ENCODE assay signal across 31 mouse cellular contexts in the genomic region with DNA sequence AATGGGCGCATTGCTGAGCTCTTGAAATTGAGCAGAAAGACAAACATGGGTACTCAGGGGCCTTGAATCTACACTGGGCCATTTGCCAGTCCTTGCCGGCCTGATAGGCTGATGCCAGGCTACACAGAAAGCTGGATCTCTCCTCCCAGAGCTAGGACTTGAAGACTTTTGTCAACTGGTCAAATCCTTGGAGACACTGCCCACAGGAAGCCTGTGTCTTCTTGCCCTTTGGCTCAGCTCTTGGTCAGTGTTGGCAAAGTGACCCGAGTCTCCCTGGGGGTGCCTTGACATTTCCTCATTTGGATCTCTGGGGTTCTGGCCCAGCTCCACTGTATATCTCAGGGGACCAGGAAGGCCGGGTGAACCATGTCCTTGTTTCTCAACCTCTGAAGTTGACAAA. TPM values are rescaled to one million over a fixed set of nuclear protein-coding genes. Genes with fewer than 3 reads are reported as not detected.
DNase-seq lines count a peak whose midpoint lies in the region; ATAC-seq lines count a peak whose summit lies in the region.
"Had no signal": no experiment of that assay in that cellular context is flagged by ENCODE, and none has a peak within 500 bp of the region (broad histone marks: within the 10 kb centered on the region; RNA-seq: fewer than 3 reads in every experiment).

No protein-coding gene starts in this region.

- intact Hi-C loops in left cerebral cortex, postnatal 4 days (cut with DNase I) = no loop called here

- no peak for ATAC-seq in forebrain, embryonic 13.5 days
- ATAC-seq: activated CD4-positive, CD25-positive, alpha-beta regulatory T cell, adult 4 months; CD4-positive, CD25-positive, alpha-beta regulatory T cell, adult 4 months; forebrain, embryonic 15.5 days; hindbrain, embryonic 16.5 days; intestine, postnatal 0 days; liver, postnatal 0 days; midbrain, embryonic 13.5 days had no signal

- 84% methylated on average over 4 of the region's 4 CpGs for WGBS in forebrain, embryonic 13.5 days

- peak; percentile 39 to 41 for DNase-seq in cerebellum, postnatal 10 days
- DNase-seq in cerebellum, adult 9-10 months = no peak
- peak; percentile 11 for DNase-seq in left cerebral cortex, postnatal 4 days
- no peak for DNase-seq in left cerebral cortex, adult 8-10 months (ENCODE audit: low spot score in 2 of 2)
- peak; percentile 77 for DNase-seq in adrenal gland, adult 2 months
- peak; percentile 35 for DNase-seq in lung, postnatal 10 days
- no peak for DNase-seq in layer of hippocampus, adult 11-12 months (ENCODE audit: low spot score)
- DNase-seq: cerebellum, adult 8-10 months; kidney, postnatal 10 days; liver, postnatal 0 days; thymus, adult 18-20 months had no signal

- no peak overlapping the region for H3K4me2 ChIP-seq in forebrain, embryonic 13.5 days
- H3K4me2 ChIP-seq: embryonic facial prominence, embryonic 13.5 days; forebrain, embryonic 15.5 days; heart, embryonic 12.5 days; midbrain, embryonic 13.5 days; neural tube, embryonic 13.5 days; stomach, embryonic 15.5 days had no signal

- H3K4me1 ChIP-seq in forebrain, embryonic 13.5 days = no peaks in the 10 kb centered on the region
- H3K4me1 ChIP-seq: embryonic facial prominence, embryonic 13.5 days; forebrain, embryonic 15.5 days; heart, embryonic 12.5 days; midbrain, embryonic 13.5 days; neural tube, embryonic 13.5 days; stomach, embryonic 15.5 days had no signal

- H3K4me3 ChIP-seq in forebrain, embryonic 13.5 days = no peak overlapping the region
- H3K4me3 ChIP-seq: embryonic facial prominence, embryonic 13.5 days; forebrain, embryonic 15.5 days; heart, embryonic 12.5 days; limb, embryonic 10.5 days; midbrain, embryonic 13.5 days; neural tube, embryonic 13.5 days; stomach, embryonic 15.5 days had no signal

- H3K36me3 ChIP-seq in forebrain, embryonic 13.5 days (ENCODE audit: poor library complexity, severe bottlenecking) = no peaks in the 10 kb centered on the region
- H3K36me3 ChIP-seq: embryonic facial prominence, embryonic 13.5 days; forebrain, embryonic 15.5 days; heart, embryonic 12.5 days; limb, embryonic 10.5 days; midbrain, embryonic 13.5 days; neural tube, embryonic 13.5 days; stomach, embryonic 15.5 days had no signal

- no peaks in the 10 kb centered on the region for H3K9me3 ChIP-seq in forebrain, embryonic 13.5 days (replicated peaks)
- H3K9me3 ChIP-seq: embryonic facial prominence, embryonic 13.5 days; forebrain, embryonic 15.5 days; heart, embryonic 12.5 days; limb, embryonic 10.5 days; midbrain, embryonic 13.5 days; neural tube, embryonic 13.5 days; stomach, embryonic 15.5 days had no signal

- no peaks in the 10 kb centered on the region for H3K27me3 ChIP-seq in forebrain, embryonic 13.5 days
- H3K27me3 ChIP-seq: embryonic facial prominence, embryonic 13.5 days; forebrain, embryonic 15.5 days; midbrain, embryonic 13.5 days; neural tube, embryonic 13.5 days; stomach, embryonic 15.5 days had no signal

- no peak overlapping the region for H3K27ac ChIP-seq in forebrain, embryonic 13.5 days
- H3K27ac ChIP-seq: embryonic facial prominence, embryonic 13.5 days; forebrain, embryonic 15.5 days; limb, embryonic 10.5 days; midbrain, embryonic 13.5 days; neural tube, embryonic 13.5 days; stomach, embryonic 15.5 days had no signal

- no peak overlapping the region for H3K9ac ChIP-seq in forebrain, embryonic 13.5 days
- H3K9ac ChIP-seq: embryonic facial prominence, embryonic 13.5 days; forebrain, embryonic 15.5 days; heart, embryonic 12.5 days; liver, postnatal 0 days; midbrain, embryonic 13.5 days; neural tube, embryonic 13.5 days; stomach, embryonic 15.5 days had no signal

RNA-seq across cellular contexts. Expression of a gene that starts 16.7 kb away (rescaled TPM):
- not detected for total RNA-seq in left cerebral cortex, postnatal 4 days (2021)
- 1 to 10 TPM in 1 of 4 experiments, under 1 TPM in 2, not detected in 1; 0.21 to 2.5 (median 0.66) TPM for total RNA-seq in left cerebral cortex, adult 8-10 months (2022)
- total RNA-seq in adrenal gland, adult 2 months (2021) = not detected
- polyA plus RNA-seq in adrenal gland, adult 2 months (2012; rRNA removed) = not detected in 2 replicates
- polyA plus RNA-seq in forebrain, embryonic 13.5 days (2015; fragmentation: Nextera tagmentation; extraction: Ambion mirVana) = 9.7 and 16.4 TPM in 2 replicates
- total RNA-seq: ES-E14; heart, postnatal 25 days; liver, adult 2 months; megakaryocyte, adult 5-6 weeks had no signal
- polyA plus RNA-seq: activated CD4-positive, CD25-positive, alpha-beta regulatory T cell, adult 4 months; CD4-positive, CD25-positive, alpha-beta regulatory T cell, adult 4 months; gonadal fat pad, adult 2 months; limb, embryonic 10.5 days; liver, adult 2 months; liver, postnatal 0 days; urinary bladder, adult 2 months had no signal

RNA-seq across cellular contexts. Expression of a gene that starts 25.6 kb away (rescaled TPM):
- total RNA-seq in left cerebral cortex, postnatal 4 days (2021) = 10 to 100 TPM; 13.4 to 16.3 TPM
- 10 to 100 TPM; 17.2 to 27.5 (median 17.9) TPM for total RNA-seq in left cerebral cortex, adult 8-10 months (2022)
- 10 to 100 TPM; 69.5 to 72.8 TPM for total RNA-seq in adrenal gland, adult 2 months (2021)
- polyA plus RNA-seq in adrenal gland, adult 2 months (2012; rRNA removed) = 75.0 and 78.7 TPM in 2 replicates
- 123 and 144 TPM in 2 replicates for polyA plus RNA-seq in forebrain, embryonic 13.5 days (2015; fragmentation: Nextera tagmentation; extraction: Ambion mirVana)

RNA-seq across cellular contexts. Expression of a gene that starts 45.7 kb away (rescaled TPM):
- total RNA-seq in left cerebral cortex, postnatal 4 days (2021) = not detected
- not detected for total RNA-seq in left cerebral cortex, adult 8-10 months (2022)
- not detected for total RNA-seq in adrenal gland, adult 2 months (2021)
- not detected in 2 replicates for polyA plus RNA-seq in adrenal gland, adult 2 months (2012; rRNA removed)
- polyA plus RNA-seq in forebrain, embryonic 13.5 days (2015; fragmentation: Nextera tagmentation; extraction: Ambion mirVana) = 0.10 TPM in 1 of 2 replicates, not detected in the other
- total RNA-seq: ES-E14; layer of hippocampus, adult 8-10 months; left cerebral cortex, adult 18-20 months; liver, adult 2 months; megakaryocyte, adult 5-6 weeks had no signal
- polyA plus RNA-seq: activated CD4-positive, CD25-positive, alpha-beta regulatory T cell, adult 4 months; CD4-positive, CD25-positive, alpha-beta regulatory T cell, adult 4 months; embryonic facial prominence, embryonic 13.5 days; heart, embryonic 12.5 days; hindbrain, embryonic 16.5 days; intestine, postnatal 0 days; limb, embryonic 10.5 days; liver, adult 2 months; liver, postnatal 0 days; midbrain, embryonic 13.5 days; neural tube, embryonic 13.5 days; stomach, embryonic 15.5 days; urinary bladder, adult 2 months had no signal

Comparison
In these comparisons a context has a peak if more than half of its experiments do, and no peak if none do; other contexts are left out.
1. DNase-seq: peak in cerebellum, postnatal 10 days (2 of 2), left cerebral cortex, postnatal 4 days (single experiment), adrenal gland, adult 2 months (single experiment) and lung, postnatal 10 days (single experiment); none in cerebellum, adult 9-10 months (single experiment), left cerebral cortex, adult 8-10 months (0 of 2) and layer of hippocampus, adult 11-12 months (single experiment).